Mouse (Mus musculus): ENCODE results near the gene Myo1e. TPM values are rescaled to one million over a fixed set of nuclear protein-coding genes. Genes with fewer than 3 reads are reported as not detected.

Myo1e gene
- total RNA-seq, 1 experiment: 21.3 TPM

- Histone ChIP-seq H3K4me1 (ENCODE audit: control insufficient read depth in 2 of 2, insufficient read depth in 2 of 2, low read length in 2 of 2, poor library complexity in 1 of 2) (peaks cover 2 to 7% of the 10 kb centered on the region in 2 experiments; a peak in 1 of 4 replicates), H3K9ac (ENCODE audit: insufficient read depth, low read depth, low read length, poor library complexity, severe bottlenecking) (no peak overlapping the region), H3K36me3 (ENCODE audit: control insufficient read depth, insufficient read depth, low read length, poor library complexity, severe bottlenecking) (no peaks in the 10 kb centered on the region), H3K4me3 (ENCODE audit: insufficient read depth in 1 of 2, low read depth in 1 of 2, low read length in 2 of 2, poor library complexity in 1 of 2, severe bottlenecking in 1 of 2) (no peak overlapping the region), H3K9me3 (ENCODE audit: control insufficient read depth, insufficient read depth, low read depth, low read length) (no peaks in the 10 kb centered on the region), H3K27ac (ENCODE audit: insufficient read depth, low read depth, low read length, poor library complexity, severe bottlenecking) (no peak overlapping the region)
- no peak for DNase-seq (ENCODE audit: low read depth, low spot score)
- in situ Hi-C loops (cut with MboI; ENCODE audit: low sequenced_read_pairs in 2 of 2, unreplicated experiment in 2 of 2): no loop called here
- TF ChIP-seq HCFC1 (IDR thresholded peaks at IDR 0.05; ENCODE audit: borderline replicate concordance, insufficient read depth, low read length) (no peak), ZNF384 (IDR thresholded peaks at IDR 0.05; ENCODE audit: low read depth, low read length) (no peak), ZC3H11A (IDR thresholded peaks at IDR 0.05; ENCODE audit: borderline replicate concordance, low read depth, low read length) (no peak), MAFK (IDR thresholded peaks at IDR 0.05; ENCODE audit: insufficient read depth, low read depth, low read length) (no peak), CHD2 (IDR thresholded peaks at IDR 0.05; ENCODE audit: low read depth, low read length) (no peak)
Observed at GRCm38 (mm10) chr9:70282107-70282506, 75.0 kb downstream of the Myo1e start.

- Histone ChIP-seq H3K9me3 (ENCODE audit: control insufficient read depth, insufficient read depth, low read depth, low read length) (no peaks in the 10 kb centered on the region), H3K9ac (ENCODE audit: insufficient read depth, low read depth, low read length, poor library complexity, severe bottlenecking) (no peak overlapping the region), H3K27ac (ENCODE audit: insufficient read depth, low read depth, low read length, poor library complexity, severe bottlenecking) (no peak overlapping the region), H3K36me3 (ENCODE audit: control insufficient read depth, insufficient read depth, low read length, poor library complexity, severe bottlenecking) (no peaks in the 10 kb centered on the region), H3K4me1 (ENCODE audit: control insufficient read depth in 2 of 2, insufficient read depth in 2 of 2, low read length in 2 of 2, poor library complexity in 1 of 2) (peaks cover 2 to 5% of the 10 kb centered on the region in 2 experiments; a peak in 1 of 4 replicates), H3K4me3 (ENCODE audit: insufficient read depth in 1 of 2, low read depth in 1 of 2, low read length in 2 of 2, poor library complexity in 1 of 2, severe bottlenecking in 1 of 2) (peak overlapping the region; percentile 47 to 65)
- TF ChIP-seq ZNF384 (IDR thresholded peaks at IDR 0.05; ENCODE audit: low read depth, low read length) (no peak), ZC3H11A (IDR thresholded peaks at IDR 0.05; ENCODE audit: borderline replicate concordance, low read depth, low read length) (0 out of 2 replicates have a peak, but pooled peaks have one; percentile 23), HCFC1 (IDR thresholded peaks at IDR 0.05; ENCODE audit: borderline replicate concordance, insufficient read depth, low read length) (no peak)
- peak; percentile 63 for DNase-seq (ENCODE audit: low read depth, low spot score)
- in situ Hi-C loops (cut with MboI; ENCODE audit: low sequenced_read_pairs in 2 of 2, unreplicated experiment in 2 of 2): no loop called here
Observed at GRCm38 (mm10) chr9:70283151-70283550, 76.0 kb downstream of the Myo1e start.

GRCm38 (mm10) chr9:70284584-70285140, 77.5 kb downstream of the Myo1e start:
- Histone ChIP-seq H3K4me1 (ENCODE audit: control insufficient read depth in 2 of 2, insufficient read depth in 2 of 2, low read length in 2 of 2, poor library complexity in 1 of 2) (peaks cover 2 to 3% of the 10 kb centered on the region in 2 experiments; a peak in 1 of 4 replicates), H3K4me3 (ENCODE audit: insufficient read depth in 1 of 2, low read depth in 1 of 2, low read length in 2 of 2, poor library complexity in 1 of 2, severe bottlenecking in 1 of 2) (no peak overlapping the region), H3K9me3 (ENCODE audit: control insufficient read depth, insufficient read depth, low read depth, low read length) (no peaks in the 10 kb centered on the region), H3K36me3 (ENCODE audit: control insufficient read depth, insufficient read depth, low read length, poor library complexity, severe bottlenecking) (no peaks in the 10 kb centered on the region), H3K9ac (ENCODE audit: insufficient read depth, low read depth, low read length, poor library complexity, severe bottlenecking) (no peak overlapping the region), H3K27ac (ENCODE audit: insufficient read depth, low read depth, low read length, poor library complexity, severe bottlenecking) (no peak overlapping the region)
- no peak for DNase-seq (ENCODE audit: low read depth, low spot score)
- TF ChIP-seq ZNF384 (IDR thresholded peaks at IDR 0.05; ENCODE audit: low read depth, low read length): no peak
- TF ChIP-seq CHD2 (IDR thresholded peaks at IDR 0.05; ENCODE audit: low read depth, low read length): no peak
- TF ChIP-seq HCFC1 (IDR thresholded peaks at IDR 0.05; ENCODE audit: borderline replicate concordance, insufficient read depth, low read length): no peak
- no peak for TF ChIP-seq MAFK (IDR thresholded peaks at IDR 0.05; ENCODE audit: insufficient read depth, low read depth, low read length)
- no peak for TF ChIP-seq ZC3H11A (IDR thresholded peaks at IDR 0.05; ENCODE audit: borderline replicate concordance, low read depth, low read length)
- in situ Hi-C loops (cut with MboI; ENCODE audit: low sequenced_read_pairs in 2 of 2, unreplicated experiment in 2 of 2): no loop called here

- in situ Hi-C loops (cut with MboI; ENCODE audit: low sequenced_read_pairs in 2 of 2, unreplicated experiment in 2 of 2): no loop called here
- TF ChIP-seq ZNF384 (IDR thresholded peaks at IDR 0.05; ENCODE audit: low read depth, low read length) (no peak), ZC3H11A (IDR thresholded peaks at IDR 0.05; ENCODE audit: borderline replicate concordance, low read depth, low read length) (no peak), MAFK (IDR thresholded peaks at IDR 0.05; ENCODE audit: insufficient read depth, low read depth, low read length) (no peak), HCFC1 (IDR thresholded peaks at IDR 0.05; ENCODE audit: borderline replicate concordance, insufficient read depth, low read length) (no peak), CHD2 (IDR thresholded peaks at IDR 0.05; ENCODE audit: low read depth, low read length) (no peak)
- DNase-seq (ENCODE audit: low read depth, low spot score): no peak
- H3K4me3 ChIP-seq (ENCODE audit: insufficient read depth in 1 of 2, low read depth in 1 of 2, low read length in 2 of 2, poor library complexity in 1 of 2, severe bottlenecking in 1 of 2): no peak overlapping the region
- H3K4me1 ChIP-seq (ENCODE audit: control insufficient read depth in 2 of 2, insufficient read depth in 2 of 2, low read length in 2 of 2, poor library complexity in 1 of 2): no peaks in the 10 kb centered on the region
- no peak overlapping the region for H3K27ac ChIP-seq (ENCODE audit: insufficient read depth, low read depth, low read length, poor library complexity, severe bottlenecking)
- no peak overlapping the region for H3K9ac ChIP-seq (ENCODE audit: insufficient read depth, low read depth, low read length, poor library complexity, severe bottlenecking)
- no peaks in the 10 kb centered on the region for H3K9me3 ChIP-seq (ENCODE audit: control insufficient read depth, insufficient read depth, low read depth, low read length)
- no peaks in the 10 kb centered on the region for H3K36me3 ChIP-seq (ENCODE audit: control insufficient read depth, insufficient read depth, low read length, poor library complexity, severe bottlenecking)
Observed at GRCm38 (mm10) chr9:70290785-70291184, 83.6 kb downstream of the Myo1e start.

Measured in ES-E14 (cell line).